Mouse (Mus musculus) ES-E14 (cell line): Measurements from ENCODE around the gene Fh1. TPM values are rescaled to one million over a fixed set of nuclear protein-coding genes. Genes with fewer than 3 reads are reported as not detected.

Source experiments
- DNase-seq: peaks from one replicate; pipeline ENCODE4 v3.0.0-alpha.2; 2013; ENCODE audit warnings: low read depth, low spot score
- H3K27ac ChIP-seq: 2 replicates; pipeline ENCODE4 v1.5.1; 2012; ENCODE audit warnings: low read depth, mild to moderate bottlenecking, low read length, moderate library complexity, mixed read lengths; ENCODE audit not compliant: poor library complexity, insufficient read depth, severe bottlenecking
- H3K36me3 ChIP-seq: 2 replicates; pipeline ENCODE4 v1.6.1; 2012; ENCODE audit warnings: mild to moderate bottlenecking, low read length, moderate library complexity, mixed read lengths; ENCODE audit not compliant: control insufficient read depth, poor library complexity, insufficient read depth, severe bottlenecking
- H3K4me1 ChIP-seq, 2 experiments: fragments of 150-350 bp in 1 of 2; sonication (generic) in 1 of 2; 2 replicates each; pipeline ENCODE4 v1.6.1; 2012; ENCODE audit warnings: low read length in 2 of 2, mild to moderate bottlenecking in 1 of 2, mixed read lengths in 1 of 2; ENCODE audit not compliant: control insufficient read depth in 2 of 2, insufficient read depth in 2 of 2, poor library complexity in 1 of 2
- H3K4me3 ChIP-seq, 2 experiments: fragments of 150-350 bp in 1 of 2; sonication (generic) in 1 of 2; 2 replicates each; pipeline ENCODE4 v1.5.1; 2012; ENCODE audit warnings: low read length in 2 of 2, low read depth in 1 of 2, mild to moderate bottlenecking in 1 of 2, mixed read lengths in 1 of 2; ENCODE audit not compliant: insufficient read depth in 1 of 2, poor library complexity in 1 of 2, severe bottlenecking in 1 of 2
- H3K9ac ChIP-seq: 2 replicates; pipeline ENCODE4 v1.6.1; 2012; ENCODE audit warnings: low read depth, mild to moderate bottlenecking, low read length, mixed read lengths; ENCODE audit not compliant: poor library complexity, insufficient read depth, severe bottlenecking
- H3K9me3 ChIP-seq: fragments of 150-350 bp; sonication (generic); 2 replicates; pipeline ENCODE4 v1.6.1; 2012; ENCODE audit warnings: low read depth, mild to moderate bottlenecking, low read length; ENCODE audit not compliant: control insufficient read depth, insufficient read depth
- CHD2 ChIP-seq: IDR thresholded peaks from 2 replicates; pipeline ENCODE4 v1.6.1; 2014; ENCODE audit warnings: mild to moderate bottlenecking, low read depth, low read length, inconsistent platforms
- HCFC1 ChIP-seq: IDR thresholded peaks from 2 replicates; pipeline ENCODE4 v1.6.1; 2012; ENCODE audit warnings: low read length, inconsistent platforms, borderline replicate concordance; ENCODE audit not compliant: insufficient read depth
- MAFK ChIP-seq: IDR thresholded peaks from 2 replicates; pipeline ENCODE4 v1.6.1; 2014; ENCODE audit warnings: mild to moderate bottlenecking, low read depth, low read length, inconsistent platforms; ENCODE audit not compliant: insufficient read depth
- ZC3H11A ChIP-seq: IDR thresholded peaks from 2 replicates; pipeline ENCODE4 v1.6.1; 2012; ENCODE audit warnings: low read depth, mild to moderate bottlenecking, inconsistent platforms, low read length, borderline replicate concordance
- ZNF384 ChIP-seq: IDR thresholded peaks from 2 replicates; pipeline ENCODE4 v1.6.1; 2012; ENCODE audit warnings: low read depth, low read length, inconsistent platforms
- in situ Hi-C, 2 experiments: fragments of 600-800 bp; cut with MboI; formaldehyde crosslinking; loops; one replicate each; pipeline ENCODE4 v1.15.1; 2025; ENCODE audit warnings: low sequenced_read_pairs in 2 of 2, inconsistent platforms in 1 of 2; ENCODE audit not compliant: unreplicated experiment in 2 of 2
- total RNA-seq: library from RNA; depleted of rRNA; stranded (reverse); fragments of 300-350 nt; gene quantifications from 2 replicates; pipeline ENCODE4 v1.2.3, GENCODE M21; 2012

The Fh1 gene
- total RNA-seq, 1 experiment = 110 TPM

- H3K9me3 ChIP-seq = no peaks in the 10 kb centered on the region
- H3K27ac ChIP-seq = no peak overlapping the region
- in situ Hi-C loops = no loop called here
- no peak overlapping the region for H3K9ac ChIP-seq
- TF ChIP-seq MAFK = peak; percentile 33; the same call in 1 of the 2 replicates
- TF ChIP-seq ZC3H11A = no peak
- no peak for TF ChIP-seq CHD2
- no peak for TF ChIP-seq HCFC1
- H3K4me1 ChIP-seq = peaks cover 0 to 2% of the 10 kb centered on the region in 2 experiments; a peak in 1 of 4 replicates
- no peak for DNase-seq
- no peaks in the 10 kb centered on the region for H3K36me3 ChIP-seq
- no peak overlapping the region for H3K4me3 ChIP-seq
These were observed 44.6 kb upstream of the Fh1 start for GRCm38 (mm10) chr1:175670042-175670441.

GRCm38 (mm10) chr1:175669456-175669855, 44.0 kb upstream of the Fh1 start:
- in situ Hi-C loops = no loop called here
- Histone ChIP-seq H3K36me3 (no peaks in the 10 kb centered on the region), H3K27ac (no peak overlapping the region), H3K4me1 (peaks cover 0 to 2% of the 10 kb centered on the region in 2 experiments; a peak in 1 of 4 replicates), H3K9ac (no peak overlapping the region), H3K4me3 (no peak overlapping the region), H3K9me3 (no peaks in the 10 kb centered on the region)
- DNase-seq = no peak
- TF ChIP-seq ZC3H11A (no peak), HCFC1 (no peak), ZNF384 (no peak), MAFK (no peak), CHD2 (no peak)

GRCm38 (mm10) chr1:175668666-175669405, 43.4 kb upstream of the Fh1 start:
- Histone ChIP-seq H3K36me3 (no peaks in the 10 kb centered on the region), H3K9ac (no peak overlapping the region), H3K4me1 (peaks cover 0 to 2% of the 10 kb centered on the region in 2 experiments; a peak in 1 of 4 replicates), H3K4me3 (no peak overlapping the region), H3K27ac (no peak overlapping the region), H3K9me3 (no peaks in the 10 kb centered on the region)
- TF ChIP-seq CHD2 (no peak), ZNF384 (no peak), MAFK (no peak), HCFC1 (no peak), ZC3H11A (no peak)
- in situ Hi-C loops = no loop called here
- no peak for DNase-seq

- Histone ChIP-seq H3K27ac (no peak overlapping the region), H3K4me3 (no peak overlapping the region), H3K9ac (no peak overlapping the region), H3K4me1 (no peaks in the 10 kb centered on the region), H3K36me3 (no peaks in the 10 kb centered on the region), H3K9me3 (no peaks in the 10 kb centered on the region)
- DNase-seq = no peak
- in situ Hi-C loops = no loop called here
- no peak for TF ChIP-seq HCFC1
- TF ChIP-seq CHD2 = no peak
- TF ChIP-seq ZNF384 = no peak
- TF ChIP-seq ZC3H11A = no peak
- TF ChIP-seq MAFK = no peak
These were observed 34.5 kb upstream of the Fh1 start for GRCm38 (mm10) chr1:175659900-175660299.
